Mouse (Mus musculus): Measurements from ENCODE around the gene Fignl1. TPM values are rescaled to one million over a fixed set of nuclear protein-coding genes. Genes with fewer than 3 reads are reported as not detected.

Gene Fignl1
- polyA plus RNA-seq, 1 experiment from 2014 or later = 13.4 TPM

DNA sequence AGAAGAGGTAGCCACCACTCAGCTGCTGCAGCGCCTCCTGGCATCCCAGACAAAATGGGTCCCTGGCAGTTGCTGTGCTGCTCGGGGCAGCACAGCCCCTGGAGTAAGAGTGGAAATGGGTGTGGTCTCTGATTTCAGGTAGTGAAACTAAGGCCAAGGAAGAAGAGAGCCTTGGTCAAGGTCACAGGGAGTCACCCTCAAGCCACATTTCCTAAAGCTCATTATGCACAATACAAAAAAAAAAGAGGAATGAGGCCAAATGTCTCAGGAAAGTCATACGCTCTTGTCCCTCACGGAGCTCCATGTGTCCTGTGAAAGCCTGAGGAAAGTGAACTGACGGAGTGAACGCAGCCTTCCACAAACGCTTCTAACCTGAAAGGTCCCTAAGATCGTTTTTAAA is 27.0 kb downstream of the Fignl1 start:
- in situ Hi-C loops (cut with MboI; ENCODE audit: low pct_unique_long_range_greater_than_20kb) = loop anchor here (25.0 kb wide), 1 partner anchor 319 kb away; the partner anchor contains the start of genes Spata48 and Zpbp
- POLR2A ChIA-PET = no interaction called here
- TF ChIP-seq CTCF (IDR thresholded peaks at IDR 0.05) = no peak
- DNase-seq (ENCODE audit: low read depth, low spot score) = no peak
- H3K27me3 ChIP-seq = peaks cover 16% of the 10 kb centered on the region
- no peak for ATAC-seq
- CTCF ChIA-PET = no interaction called here

DNA sequence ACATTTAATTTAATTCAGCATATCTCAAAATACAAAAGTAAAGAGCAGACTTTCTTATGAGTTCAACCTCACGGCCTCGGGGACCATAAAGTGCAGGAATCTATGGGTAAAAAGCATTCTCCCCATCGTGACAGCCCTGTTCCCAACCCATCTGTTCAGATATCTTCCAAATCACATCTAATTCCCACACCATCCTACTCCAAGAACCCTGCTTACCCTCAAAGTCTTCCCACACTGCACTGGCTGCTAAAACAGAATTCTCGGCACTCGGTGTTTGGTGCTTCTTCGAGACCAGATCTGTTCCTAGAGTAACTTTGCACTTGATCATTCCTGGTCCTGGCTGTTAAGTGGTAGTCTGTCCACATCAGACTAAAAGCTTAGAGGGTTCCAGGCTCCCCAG is 30.4 kb downstream of the Fignl1 start:
- no peak for TF ChIP-seq CTCF (IDR thresholded peaks at IDR 0.05)
- ATAC-seq = no peak
- in situ Hi-C loops (cut with MboI; ENCODE audit: low pct_unique_long_range_greater_than_20kb) = loop anchor here (25.0 kb wide), 1 partner anchor 316 kb away; the partner anchor contains the start of genes Spata48 and Zpbp
- DNase-seq (ENCODE audit: low read depth, low spot score) = no peak
- peaks cover 36% of the 10 kb centered on the region for H3K27me3 ChIP-seq
- POLR2A ChIA-PET = no interaction called here
- CTCF ChIA-PET = interaction anchor here (1.0 kb wide), 1 partner anchor 10 kb away, joined by 3 read pairs; no protein-coding TSS in a partner anchor

DNA sequence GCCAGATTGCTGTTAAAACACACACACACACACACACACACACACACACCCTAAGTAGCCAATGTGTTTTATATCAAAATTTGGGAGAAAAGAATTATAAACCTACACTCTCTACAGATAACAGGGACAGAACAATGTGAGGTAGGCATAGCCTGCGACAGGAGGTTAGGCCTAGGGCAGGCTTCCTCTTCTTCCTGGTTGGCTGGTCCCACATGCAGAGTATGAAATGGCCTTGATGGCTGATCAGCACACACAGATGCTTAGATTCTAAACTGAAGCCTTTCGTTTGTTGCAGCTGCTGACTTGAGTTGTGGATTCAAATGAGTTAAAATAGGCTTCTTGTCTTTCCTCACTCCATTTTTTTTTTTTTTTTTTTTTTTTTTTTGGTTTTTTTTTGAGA is 31.0 kb downstream of the Fignl1 start:
- peaks cover 41% of the 10 kb centered on the region for H3K27me3 ChIP-seq
- no peak for DNase-seq (ENCODE audit: low read depth, low spot score)
- no peak for TF ChIP-seq CTCF (IDR thresholded peaks at IDR 0.05)
- POLR2A ChIA-PET = no interaction called here
- no peak for ATAC-seq
- in situ Hi-C loops (cut with MboI; ENCODE audit: low pct_unique_long_range_greater_than_20kb) = loop anchor here (25.0 kb wide), 1 partner anchor 315 kb away; the partner anchor contains the start of genes Spata48 and Zpbp
- CTCF ChIA-PET = no interaction called here

DNA sequence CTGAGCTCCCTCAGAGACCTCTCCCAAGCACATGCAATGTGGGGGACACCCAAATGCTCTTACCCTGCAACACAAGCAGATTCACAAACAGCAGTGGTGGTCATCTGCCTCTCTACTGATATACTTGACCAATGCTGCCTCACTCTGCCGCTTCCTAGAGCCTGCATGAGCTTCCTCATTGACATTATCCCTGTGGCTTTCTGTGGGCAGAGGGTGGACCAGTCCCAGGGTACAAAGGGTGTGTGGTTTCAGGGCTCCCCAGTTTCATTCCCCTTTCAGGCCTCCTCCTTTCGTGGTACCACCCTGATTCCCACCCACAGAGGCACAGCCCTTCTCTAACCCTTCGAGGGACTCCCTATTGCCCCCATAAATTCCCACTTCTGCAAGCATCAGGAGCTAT is 31.5 kb downstream of the Fignl1 start:
- in situ Hi-C loops (cut with MboI; ENCODE audit: low pct_unique_long_range_greater_than_20kb) = loop anchor here (25.0 kb wide), 1 partner anchor 315 kb away; the partner anchor contains the start of genes Spata48 and Zpbp
- H3K27me3 ChIP-seq = peaks cover 47% of the 10 kb centered on the region
- no peak for TF ChIP-seq CTCF (IDR thresholded peaks at IDR 0.05)
- ChIA-PET POLR2A (interaction anchor here (0.5 kb wide), 1 partner anchor 726 kb away, joined by 3 read pairs; no protein-coding TSS in a partner anchor), CTCF (interaction anchor here (1.4 kb wide), 1 partner anchor 12 kb away, joined by 3 read pairs; no protein-coding TSS in a partner anchor)
- DNase-seq (ENCODE audit: low read depth, low spot score) = no peak
- ATAC-seq = no peak

DNA sequence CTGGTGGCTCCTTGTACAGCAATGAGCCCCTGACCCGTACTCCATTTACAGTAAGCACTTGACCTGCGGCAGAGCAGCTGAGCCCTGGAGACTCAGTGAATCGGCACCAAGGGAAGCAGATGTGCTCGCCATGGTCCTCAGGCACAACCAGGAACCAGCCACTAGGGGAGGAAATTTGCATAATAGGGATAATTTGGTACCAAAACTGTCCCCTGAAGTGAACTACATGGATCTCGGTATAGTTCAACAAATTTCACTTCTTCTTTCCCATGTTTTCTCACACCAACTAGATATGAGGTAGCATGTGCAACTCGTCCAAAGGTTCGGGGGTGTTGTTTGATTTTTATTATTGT is 32.0 kb downstream of the Fignl1 start:
- H3K27me3 ChIP-seq = peaks cover 51% of the 10 kb centered on the region
- DNase-seq (ENCODE audit: low read depth, low spot score) = no peak
- ChIA-PET POLR2A (interaction anchor here (0.5 kb wide), 1 partner anchor 726 kb away, joined by 3 read pairs; no protein-coding TSS in a partner anchor), CTCF (interaction anchor here (1.4 kb wide), 1 partner anchor 12 kb away, joined by 3 read pairs; no protein-coding TSS in a partner anchor)
- no peak for TF ChIP-seq CTCF (IDR thresholded peaks at IDR 0.05)
- in situ Hi-C loops (cut with MboI; ENCODE audit: low pct_unique_long_range_greater_than_20kb) = loop anchor here (25.0 kb wide), 1 partner anchor 314 kb away; the partner anchor contains the start of genes Spata48 and Zpbp
- no peak for ATAC-seq

DNA sequence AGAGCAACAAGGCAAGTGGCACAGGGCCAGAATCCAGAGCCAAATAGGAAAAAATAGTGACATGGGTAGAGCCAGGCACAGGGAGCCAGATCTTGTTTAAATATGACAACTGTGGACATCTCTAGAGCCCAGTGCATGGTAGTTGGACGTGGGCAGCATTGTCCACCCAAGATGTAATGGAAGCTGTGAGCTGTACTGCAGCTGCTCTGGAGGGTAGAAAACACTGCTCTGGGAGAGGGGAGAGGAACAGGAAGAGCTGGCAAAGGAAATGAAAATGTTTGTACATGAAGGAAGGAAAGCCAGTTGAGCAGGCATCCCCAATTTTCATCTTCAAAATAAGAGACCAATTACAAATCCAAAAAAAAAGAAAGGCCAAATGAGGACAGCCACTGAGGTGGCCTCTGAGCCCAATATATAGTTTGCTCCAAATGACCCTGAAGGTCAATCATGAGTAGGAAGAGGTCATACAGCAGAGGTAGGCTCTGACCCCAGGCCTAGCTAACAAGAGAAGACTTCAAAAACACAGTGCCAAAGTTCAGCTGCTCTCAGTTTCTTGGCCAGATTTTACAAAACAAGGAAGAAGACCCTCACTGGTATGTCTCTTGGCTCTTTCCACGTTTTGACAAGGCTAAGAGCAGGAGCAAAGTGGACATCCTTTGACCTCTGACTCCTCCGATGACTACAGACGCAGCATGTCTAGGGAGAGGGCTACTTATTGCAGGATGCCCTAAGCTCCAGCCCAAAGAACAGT is 32.5 kb downstream of the Fignl1 start:
- no peak for DNase-seq (ENCODE audit: low read depth, low spot score)
- in situ Hi-C loops (cut with MboI; ENCODE audit: low pct_unique_long_range_greater_than_20kb) = loop anchor here (25.0 kb wide), 1 partner anchor 314 kb away; the partner anchor contains the start of genes Spata48 and Zpbp
- TF ChIP-seq CTCF (IDR thresholded peaks at IDR 0.05) = no peak
- CTCF ChIA-PET = interaction anchor here (1.4 kb wide), 1 partner anchor 13 kb away, joined by 3 read pairs; no protein-coding TSS in a partner anchor
- ATAC-seq = no peak
- H3K27me3 ChIP-seq = peaks cover 53% of the 10 kb centered on the region
- POLR2A ChIA-PET = interaction anchor here (0.5 kb wide), 1 partner anchor 727 kb away, joined by 3 read pairs; no protein-coding TSS in a partner anchor

- in situ Hi-C loops (cut with MboI; ENCODE audit: low pct_unique_long_range_greater_than_20kb) = loop anchor here (25.0 kb wide), 1 partner anchor 313 kb away; the partner anchor contains the start of genes Spata48 and Zpbp
- no peak for TF ChIP-seq CTCF (IDR thresholded peaks at IDR 0.05)
- ChIA-PET POLR2A (no interaction called here), CTCF (interaction anchor here (0.7 to 1.1 kb wide), 2 partner anchors 14 kb away, joined by 3 read pairs; no protein-coding TSS in a partner anchor)
- no peak for ATAC-seq
- no peak for DNase-seq (ENCODE audit: low read depth, low spot score)
- peaks cover 58% of the 10 kb centered on the region for H3K27me3 ChIP-seq
Measured at GRCm38 (mm10) chr11:11774893-11775292, 33.9 kb downstream of the Fignl1 start.

GRCm38 (mm10) chr11:11774384-11774783 is 34.4 kb downstream of the Fignl1 start:
- ChIA-PET CTCF (interaction anchor here (1.5 to 1.6 kb wide), 2 partner anchors 14 to 217 kb away, joined by 3 to 7 read pairs; no protein-coding TSS in a partner anchor), POLR2A (no interaction called here)
- ATAC-seq (no peak), DNase-seq (ENCODE audit: low read depth, low spot score) (no peak)
- in situ Hi-C loops (cut with MboI; ENCODE audit: low pct_unique_long_range_greater_than_20kb) = no loop called here
- peaks cover 57% of the 10 kb centered on the region for H3K27me3 ChIP-seq
- no peak for TF ChIP-seq CTCF (IDR thresholded peaks at IDR 0.05)

DNA sequence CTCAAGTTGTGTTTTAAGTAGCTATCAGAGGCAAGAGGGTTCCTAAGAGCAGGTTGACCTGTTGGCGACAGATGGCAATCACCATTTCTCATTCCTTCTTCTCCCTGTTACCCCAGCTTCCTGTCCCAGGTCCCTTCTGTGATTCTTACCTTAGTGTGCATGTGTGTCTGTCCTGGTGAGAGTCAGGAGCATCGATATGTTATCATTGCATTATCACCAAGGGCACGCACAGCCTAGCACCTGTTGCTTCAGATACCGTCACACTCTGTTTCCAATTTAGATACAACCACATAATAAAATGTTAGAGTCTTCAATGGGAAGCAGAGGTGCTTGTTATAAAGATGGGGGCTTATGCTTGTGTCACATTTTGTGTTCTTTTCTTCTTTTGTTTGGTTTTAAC is 36.6 kb downstream of the Fignl1 start:
- H3K27me3 ChIP-seq = peaks cover 60% of the 10 kb centered on the region
- CTCF ChIA-PET = interaction anchor here (1.1 to 1.4 kb wide), 2 partner anchors 16 to 212 kb away, joined by 3 to 6 read pairs; no protein-coding TSS in a partner anchor
- TF ChIP-seq CTCF (IDR thresholded peaks at IDR 0.05) = no peak
- in situ Hi-C loops (cut with MboI; ENCODE audit: low pct_unique_long_range_greater_than_20kb) = no loop called here
- no peak for ATAC-seq
- POLR2A ChIA-PET = no interaction called here
- no peak for DNase-seq (ENCODE audit: low read depth, low spot score)

DNA sequence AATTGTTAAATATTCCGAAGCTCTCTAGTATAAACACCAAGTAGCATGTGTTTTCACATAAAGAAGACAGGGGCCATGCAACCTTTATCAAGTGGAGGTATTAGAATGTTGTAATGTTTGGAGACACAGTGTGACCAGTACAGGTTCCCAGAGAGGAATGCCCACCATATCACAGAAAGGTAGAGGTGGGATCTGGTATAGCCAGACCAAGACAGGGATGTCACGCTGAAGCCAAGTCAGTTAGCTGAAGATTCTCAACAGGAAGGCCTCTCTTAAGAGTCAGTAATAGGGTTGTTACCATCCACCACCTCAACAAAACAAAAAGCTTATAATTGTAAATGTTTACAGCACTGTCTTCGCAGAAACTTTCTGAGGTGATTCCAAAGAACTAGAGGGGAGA is 38.1 kb downstream of the Fignl1 start:
- ChIA-PET CTCF (interaction anchor here (1.9 kb wide), 1 partner anchor 18 kb away, joined by 4 read pairs; no protein-coding TSS in a partner anchor), POLR2A (no interaction called here)
- ATAC-seq (no peak), DNase-seq (ENCODE audit: low read depth, low spot score) (no peak)
- in situ Hi-C loops (cut with MboI; ENCODE audit: low pct_unique_long_range_greater_than_20kb) = no loop called here
- peaks cover 56% of the 10 kb centered on the region for H3K27me3 ChIP-seq
- TF ChIP-seq CTCF (IDR thresholded peaks at IDR 0.05) = no peak

DNA sequence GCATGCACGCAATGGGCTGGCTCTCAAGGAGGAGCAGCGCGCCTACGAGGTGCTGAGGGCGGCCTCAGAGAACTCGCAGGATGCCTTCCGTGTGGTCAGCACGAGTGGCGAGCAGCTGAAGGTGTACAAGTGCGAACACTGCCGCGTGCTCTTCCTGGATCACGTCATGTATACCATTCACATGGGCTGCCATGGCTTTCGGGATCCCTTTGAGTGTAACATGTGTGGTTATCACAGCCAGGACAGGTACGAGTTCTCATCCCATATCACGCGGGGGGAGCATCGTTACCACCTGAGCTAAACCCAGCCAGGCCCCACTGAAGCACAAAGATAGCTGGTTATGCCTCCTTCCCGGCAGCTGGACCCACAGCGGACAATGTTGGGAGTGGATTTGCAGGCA is 39.5 kb downstream of the Fignl1 start:
- POLR2A ChIA-PET = no interaction called here
- peaks cover 54% of the 10 kb centered on the region for H3K27me3 ChIP-seq
- CTCF ChIA-PET = interaction anchor here (1.9 kb wide), 1 partner anchor 20 kb away, joined by 4 read pairs; no protein-coding TSS in a partner anchor
- in situ Hi-C loops (cut with MboI; ENCODE audit: low pct_unique_long_range_greater_than_20kb) = no loop called here
- no peak for DNase-seq (ENCODE audit: low read depth, low spot score)
- ATAC-seq = no peak
- TF ChIP-seq CTCF (IDR thresholded peaks at IDR 0.05) = no peak
